Mouse (Mus musculus) brown adipose tissue, adult 24 weeks (tissue): ENCODE measurements around the gene Camta1. TPM values are rescaled to one million over a fixed set of nuclear protein-coding genes. Genes with fewer than 3 reads are reported as not detected.

Experiments used
- H3K27ac ChIP-seq: fragments of 200-500 bp; replicated peaks from 2 replicates; pipeline ENCODE4 v1.5.1; 2012; ENCODE audit warnings: low read depth, mild to moderate bottlenecking, low read length
- H3K4me1 ChIP-seq: fragments of 200-500 bp; 2 replicates; pipeline ENCODE4 v1.6.1; 2012; ENCODE audit warnings: low read length, mixed read lengths; ENCODE audit not compliant: control insufficient read depth, insufficient read depth, insufficient read length
- H3K4me3 ChIP-seq: fragments of 200-500 bp; 2 replicates; pipeline ENCODE4 v1.5.1; 2012; ENCODE audit warnings: low read depth, mild to moderate bottlenecking, low read length, moderate library complexity; ENCODE audit not compliant: insufficient read depth
- polyA plus RNA-seq: library from polyadenylated mRNA; stranded (reverse); fragments of >200 nt; gene quantifications from 2 replicates; pipeline ENCODE4 v1.2.4, GENCODE M21; 2012; ENCODE audit not compliant: missing spikeins, insufficient read depth, insufficient read length

Camta1 gene
- polyA plus RNA-seq, 1 experiment: 56.8 TPM

- H3K4me3 ChIP-seq: no peak overlapping the region
- H3K4me1 ChIP-seq: peaks cover 6% of the 10 kb centered on the region; the same call in 1 of the 2 replicates
- H3K27ac ChIP-seq: no peak overlapping the region
Observed at GRCm38 (mm10) chr4:151139053-151139840, 722.4 kb downstream of the Camta1 start.

GRCm38 (mm10) chr4:151138586-151138985 lies 723.1 kb downstream of the Camta1 start:
- no peak overlapping the region for H3K27ac ChIP-seq
- H3K4me1 ChIP-seq: peaks cover 6% of the 10 kb centered on the region; the same call in 1 of the 2 replicates
- no peak overlapping the region for H3K4me3 ChIP-seq

- H3K27ac ChIP-seq: no peak overlapping the region
- H3K4me1 ChIP-seq: peaks cover 6% of the 10 kb centered on the region; the same call in 1 of the 2 replicates
- no peak overlapping the region for H3K4me3 ChIP-seq
Observed at GRCm38 (mm10) chr4:151138135-151138534, 723.5 kb downstream of the Camta1 start.

- Histone ChIP-seq H3K27ac (no peak overlapping the region), H3K4me3 (no peak overlapping the region)
Observed at GRCm38 (mm10) chr4:151137701-151138100, 724.0 kb downstream of the Camta1 start.

GRCm38 (mm10) chr4:151135491-151135890 lies 726.2 kb downstream of the Camta1 start:
- Histone ChIP-seq H3K27ac (no peak overlapping the region), H3K4me3 (no peak overlapping the region), H3K4me1 (peaks cover 6% of the 10 kb centered on the region; the same call in 1 of the 2 replicates)

More at GRCm38 (mm10) chr4:151137701-151138100, 724.0 kb downstream of the Camta1 start:
- peaks cover 6% of the 10 kb centered on the region; the same call in 1 of the 2 replicates for H3K4me1 ChIP-seq

- no peak overlapping the region for H3K4me3 ChIP-seq
- H3K27ac ChIP-seq: no peak overlapping the region
- H3K4me1 ChIP-seq: peaks cover 6% of the 10 kb centered on the region; the same call in 1 of the 2 replicates
Observed at GRCm38 (mm10) chr4:151133760-151134159, 727.9 kb downstream of the Camta1 start.

- Histone ChIP-seq H3K27ac (no peak overlapping the region), H3K4me1 (peaks cover 6% of the 10 kb centered on the region; the same call in 1 of the 2 replicates), H3K4me3 (no peak overlapping the region)
Observed at GRCm38 (mm10) chr4:151132493-151132892, 729.2 kb downstream of the Camta1 start.

GRCm38 (mm10) chr4:151130756-151131490 lies 730.8 kb downstream of the Camta1 start:
- Histone ChIP-seq H3K4me3 (no peak overlapping the region), H3K4me1 (peaks cover 4% of the 10 kb centered on the region; the same call in 1 of the 2 replicates), H3K27ac (no peak overlapping the region)

- Histone ChIP-seq H3K4me1 (no peaks in the 10 kb centered on the region), H3K27ac (no peak overlapping the region), H3K4me3 (no peak overlapping the region)
Observed at GRCm38 (mm10) chr4:151129725-151130557, 731.7 kb downstream of the Camta1 start.

- no peaks in the 10 kb centered on the region for H3K4me1 ChIP-seq
- no peak overlapping the region for H3K27ac ChIP-seq
- H3K4me3 ChIP-seq: peak overlapping the region; percentile 40
Observed at GRCm38 (mm10) chr4:151128641-151129541, 732.8 kb downstream of the Camta1 start.

- Histone ChIP-seq H3K27ac (no peak overlapping the region), H3K4me1 (no peaks in the 10 kb centered on the region), H3K4me3 (peak overlapping the region; percentile 40)
Observed at GRCm38 (mm10) chr4:151127636-151128548, 733.8 kb downstream of the Camta1 start.

GRCm38 (mm10) chr4:151118883-151119282 lies 742.8 kb downstream of the Camta1 start:
- Histone ChIP-seq H3K4me1 (no peaks in the 10 kb centered on the region), H3K27ac (no peak overlapping the region), H3K4me3 (no peak overlapping the region)

- no peak overlapping the region for H3K27ac ChIP-seq
- H3K4me3 ChIP-seq: no peak overlapping the region
- H3K4me1 ChIP-seq: no peaks in the 10 kb centered on the region
Observed at GRCm38 (mm10) chr4:151114574-151114973, 747.1 kb downstream of the Camta1 start.
